Mouse (Mus musculus) Muller cell, postnatal 12 days (primary cell): ENCODE measurements at regions not wholly inside any gene's neighbourhood (a gene's known extent, or its start where the extent isn't known, plus 50 kb on each side); places are given as distances from the start of the nearest gene placed in this dataset.

Source experiments
- DNase-seq: peaks from one replicate; pipeline ENCODE4 v3.0.0-alpha.2; 2015; ENCODE audit errors: inconsistent ontology term

DNA sequence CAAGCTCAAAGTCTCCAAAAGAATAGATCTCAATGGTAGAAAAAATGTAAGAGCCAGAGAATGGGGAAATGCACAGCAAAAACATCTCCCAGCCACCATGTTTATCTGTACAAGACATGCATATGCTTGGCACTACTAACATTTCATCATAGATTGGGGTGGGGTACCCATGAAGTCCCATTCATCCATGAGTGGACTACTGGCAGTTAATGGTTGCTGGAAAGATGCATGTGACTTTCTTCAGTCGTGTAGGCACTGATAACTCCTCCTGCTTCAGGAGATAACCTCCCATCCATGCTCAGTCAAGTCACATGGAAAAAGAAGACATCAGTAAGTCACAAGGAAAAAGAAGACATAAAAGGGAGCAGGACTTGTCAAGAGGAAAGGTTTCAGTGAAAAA is 65.3 kb downstream of the Lpar4 start:
- no peak for DNase-seq

- no peak for DNase-seq
These were observed 66.4 kb downstream of the Lpar4 start for GRCm38 (mm10) chrX:106986794-106987193.

DNA sequence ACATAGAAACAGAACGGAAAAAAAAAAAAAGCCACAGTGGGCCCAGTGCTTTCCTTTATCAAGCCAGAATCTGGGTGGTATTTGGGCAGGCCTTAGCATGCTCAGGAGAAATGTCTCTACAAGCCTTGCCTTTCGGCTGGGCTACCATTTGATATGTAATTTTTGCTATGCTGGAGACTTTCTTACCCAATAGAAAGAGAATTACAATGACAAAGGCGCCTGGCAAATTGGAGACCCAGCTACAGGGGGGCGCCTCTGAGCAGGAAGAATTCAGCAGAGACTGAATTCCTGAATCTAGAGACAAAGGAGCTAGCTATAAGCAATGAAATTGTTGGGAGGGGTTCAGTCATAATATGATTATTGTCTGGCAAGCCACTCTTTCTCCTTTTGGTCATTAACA is 67.4 kb downstream of the Lpar4 start:
- DNase-seq, result peak; percentile 15

GRCm38 (mm10) chrX:107004496-107004895 is 83.8 kb upstream of the P2ry10 start:
- no peak for DNase-seq

DNA sequence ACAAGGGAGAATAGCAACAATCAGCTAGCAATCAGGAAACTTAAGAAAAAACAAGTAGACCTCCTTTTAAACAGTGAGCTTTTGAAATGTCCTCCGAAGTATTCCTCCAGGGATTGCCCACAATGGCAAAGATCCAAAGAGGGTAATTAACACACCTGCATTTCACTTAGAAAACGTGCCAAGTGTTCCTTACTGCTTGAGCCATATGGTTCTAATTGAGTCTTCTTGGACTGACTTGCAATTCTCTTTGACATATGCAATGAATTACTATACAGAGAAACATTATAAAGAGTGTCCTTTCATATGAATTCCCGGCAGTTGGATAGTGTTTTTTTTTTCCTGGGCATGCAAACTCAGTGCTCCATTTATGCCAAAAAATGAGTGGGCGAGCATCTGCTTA is 79.3 kb upstream of the P2ry10 start:
- no peak for DNase-seq

- no peak for DNase-seq
These were observed 75.7 kb upstream of the P2ry10 start for GRCm38 (mm10) chrX:107012615-107013014.

DNA sequence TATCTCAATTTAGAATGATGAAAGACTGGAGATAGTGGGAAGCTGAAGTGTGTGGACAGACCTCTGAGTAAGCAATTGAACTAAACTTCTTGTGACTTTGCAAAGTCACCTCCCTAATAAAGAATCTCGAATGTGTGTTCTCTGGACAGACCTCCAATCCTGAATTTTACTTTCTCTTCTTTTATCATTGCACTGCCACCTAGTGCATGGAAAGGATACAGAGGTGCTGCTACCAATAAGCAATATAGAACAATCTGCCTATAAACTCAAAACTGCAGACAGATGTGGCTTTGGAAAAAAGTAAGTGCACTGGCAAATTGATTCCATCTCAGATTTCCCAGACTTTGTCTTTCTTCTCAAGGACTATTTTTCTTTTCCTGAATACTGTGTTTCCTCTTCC is 73.0 kb upstream of the P2ry10 start:
- no peak for DNase-seq

- peak; percentile 12 for DNase-seq
These were observed 56.6 kb upstream of the P2ry10 start for GRCm38 (mm10) chrX:107031726-107032125.

- DNase-seq, result no peak
These were observed 50.3 kb upstream of the P2ry10 start for GRCm38 (mm10) chrX:107038041-107038440.
